Mouse (Mus musculus): ENCODE results near the gene Grik3.

GRCm38 (mm10) chr4:125606147-125606546 lies 115.6 kb downstream of the Grik3 start:
- no peak for TF ChIP-seq POLR2A (IDR thresholded peaks at IDR 0.05; ENCODE audit: extremely low read depth, insufficient read depth, low read length)
- no peak for TF ChIP-seq CTCF (IDR thresholded peaks at IDR 0.05; ENCODE audit: extremely low read depth, insufficient read depth, low read length)

All from cortical plate, adult 2 months (tissue).